Mouse (Mus musculus) thymus, adult 2 months (tissue): ENCODE data around the gene Prpf19. TPM values are rescaled to one million over a fixed set of nuclear protein-coding genes. Genes with fewer than 3 reads are reported as not detected.
A peak's percentile ranks its signal among the peaks of the same experiment; 100 is the strongest.

Source experiments
- DNase-seq: peaks from one replicate; pipeline ENCODE4 v3.0.0; 2021
- H3K27ac ChIP-seq: fragments of 200-500 bp; 2 replicates; pipeline ENCODE4 v1.5.1; 2012; ENCODE audit warnings: low read length, control low read depth; ENCODE audit not compliant: control insufficient read depth, insufficient read depth
- H3K27me3 ChIP-seq: fragments of 200-500 bp; 2 replicates; pipeline ENCODE4 v1.6.1; 2012; ENCODE audit warnings: mild to moderate bottlenecking, low read length, moderate library complexity, mixed read lengths; ENCODE audit not compliant: control insufficient read depth, insufficient read depth
- H3K36me3 ChIP-seq: fragments of 200-500 bp; 2 replicates; pipeline ENCODE4 v1.6.1; 2012; ENCODE audit warnings: mild to moderate bottlenecking, low read length, moderate library complexity; ENCODE audit not compliant: control insufficient read depth, insufficient read depth
- H3K4me1 ChIP-seq: fragments of 200-500 bp; replicated peaks from 2 replicates; pipeline ENCODE4 v1.6.1; 2012; ENCODE audit warnings: low read length; ENCODE audit not compliant: control insufficient read depth, insufficient read depth
- H3K4me3 ChIP-seq: fragments of 200-500 bp; 2 replicates; pipeline ENCODE4 v1.5.1; 2012; ENCODE audit warnings: mild to moderate bottlenecking, low read length, control low read depth, moderate library complexity; ENCODE audit not compliant: control insufficient read depth, insufficient read depth
- CTCF ChIP-seq: fragments of 200-500 bp; IDR thresholded peaks from 2 replicates; pipeline ENCODE4 v1.5.1; 2012; ENCODE audit warnings: mild to moderate bottlenecking, control low read depth, low read length, moderate library complexity, borderline replicate concordance; ENCODE audit not compliant: control insufficient read depth, poor library complexity, insufficient read depth; ENCODE audit errors: extremely low read depth
- POLR2A ChIP-seq: fragments of 200-500 bp; IDR thresholded peaks from 2 replicates; pipeline ENCODE4 v1.6.1; 2012; ENCODE audit warnings: mild to moderate bottlenecking, low read length, control low read depth, moderate library complexity; ENCODE audit not compliant: control insufficient read depth, poor library complexity, insufficient read depth; ENCODE audit errors: extremely low read depth
- whole genome bisulfite sequencing: fragments of 180-500 bp; shearing (Covaris S2); methylation state at CpG from one replicate; pipeline ENCODE4 v1.1.7; 2018; 5-methylcytosine and 5-hydroxymethylcytosine counted together
- polyA plus RNA-seq: library from polyadenylated mRNA; depleted of rRNA; stranded (reverse); fragments of >200 nt; gene quantifications from 2 replicates; pipeline ENCODE4 v1.2.3, GENCODE M21; 2012

The Prpf19 gene
- polyA plus RNA-seq, 1 experiment: 349 TPM

- Histone ChIP-seq H3K27me3 (no peaks in the 10 kb centered on the region), H3K36me3 (no peaks in the 10 kb centered on the region), H3K4me1 (no peaks in the 10 kb centered on the region), H3K27ac (no peak overlapping the region), H3K4me3 (no peak overlapping the region)
- no peak for DNase-seq
- 46% methylated on average over 2 of the region's 2 CpGs for WGBS
- TF ChIP-seq POLR2A (no peak), CTCF (no peak)
These were observed 35.6 kb downstream of the Prpf19 start for GRCm38 (mm10) chr19:10930641-10931040.

GRCm38 (mm10) chr19:10935029-10935428 lies 40.0 kb downstream of the Prpf19 start:
- H3K27ac ChIP-seq: no peak overlapping the region
- no peaks in the 10 kb centered on the region for H3K36me3 ChIP-seq
- H3K4me1 ChIP-seq: 0 out of 2 replicates have a peak, but pooled peaks cover under 1% of the 10 kb centered on the region
- DNase-seq: no peak
- WGBS: 60% methylated on average over 5 of the region's 5 CpGs
- H3K27me3 ChIP-seq: no peaks in the 10 kb centered on the region
- no peak for TF ChIP-seq POLR2A
- TF ChIP-seq CTCF: no peak
- no peak overlapping the region for H3K4me3 ChIP-seq

- 97% methylated on average over 5 of the region's 5 CpGs for WGBS
- Histone ChIP-seq H3K4me3 (no peak overlapping the region), H3K4me1 (0 out of 2 replicates have a peak, but pooled peaks cover 7% of the 10 kb centered on the region)
These were observed 41.0 kb downstream of the Prpf19 start for GRCm38 (mm10) chr19:10936077-10936476.

GRCm38 (mm10) chr19:10937110-10937563 lies 42.1 kb downstream of the Prpf19 start, which contains the start of gene Ptgdr2:
Ptgdr2 (plus strand) TSS chr19:10937160.
- TF ChIP-seq POLR2A (no peak), CTCF (no peak)
- Histone ChIP-seq H3K4me1 (0 out of 2 replicates have a peak, but pooled peaks cover 7% of the 10 kb centered on the region), H3K27ac (no peak within 1 kb of the TSS), H3K4me3 (no peak within 1 kb of the TSS), H3K27me3 (no peaks in the 10 kb centered on the region), H3K36me3 (no peaks in the 10 kb centered on the region)
- 42% methylated on average over 5 of the region's 5 CpGs for WGBS
- no peak for DNase-seq

More at GRCm38 (mm10) chr19:10936077-10936476, 41.0 kb downstream of the Prpf19 start:
- TF ChIP-seq POLR2A (no peak), CTCF (no peak)
- Histone ChIP-seq H3K27me3 (no peaks in the 10 kb centered on the region), H3K27ac (no peak overlapping the region), H3K36me3 (no peaks in the 10 kb centered on the region)
- no peak for DNase-seq

GRCm38 (mm10) chr19:10938771-10939170 lies 43.7 kb downstream of the Prpf19 start:
- no peak for DNase-seq
- Histone ChIP-seq H3K36me3 (no peaks in the 10 kb centered on the region), H3K27ac (no peak overlapping the region), H3K27me3 (no peaks in the 10 kb centered on the region), H3K4me1 (0 out of 2 replicates have a peak, but pooled peaks cover 7% of the 10 kb centered on the region), H3K4me3 (no peak overlapping the region)
- TF ChIP-seq CTCF: no peak
- TF ChIP-seq POLR2A: no peak
- 82% methylated on average over 3 of the region's 3 CpGs for WGBS

- H3K4me3 ChIP-seq: no peak overlapping the region
- no peaks in the 10 kb centered on the region for H3K36me3 ChIP-seq
- H3K27me3 ChIP-seq: no peaks in the 10 kb centered on the region; the same call in 1 of the 2 replicates
- H3K27ac ChIP-seq: no peak overlapping the region
- TF ChIP-seq POLR2A (no peak), CTCF (peak; percentile 83)
- peak; percentile 60 for DNase-seq
- WGBS: 39% methylated on average over 37 of the region's 37 CpGs
- H3K4me1 ChIP-seq: 0 out of 2 replicates have a peak, but pooled peaks cover 7% of the 10 kb centered on the region
These were observed 45.2 kb downstream of the Prpf19 start for GRCm38 (mm10) chr19:10940097-10940800.
